Mouse (Mus musculus): ENCODE data around the gene Slc46a1. TPM values are rescaled to one million over a fixed set of nuclear protein-coding genes. Genes with fewer than 3 reads are reported as not detected.

Gene Slc46a1
- polyA plus RNA-seq, 1 experiment from 2014 or later, result 20.5 TPM

GRCm38 (mm10) chr11:78515549-78516325 lies 50.2 kb downstream of the Slc46a1 start:
- H3K36me3 ChIP-seq (replicated peaks; ENCODE audit: insufficient read depth, low read length), result peaks cover 42% of the 10 kb centered on the region
- ATAC-seq (no peak), DNase-seq (no peak)
- H3K9me3 ChIP-seq (ENCODE audit: low read length), result no peaks in the 10 kb centered on the region
- no peak overlapping the region for H3K9ac ChIP-seq (replicated peaks)
- no peak overlapping the region for H3K4me2 ChIP-seq (ENCODE audit: low read depth, low read length)
- no peak overlapping the region for H3K27ac ChIP-seq (ENCODE audit: low read depth)
- WGBS (ENCODE audit: insufficient replicate concordance), result 55% methylated on average over 2 of the region's 2 CpGs
- TF ChIP-seq EP300 (IDR thresholded peaks at IDR 0.05; ENCODE audit: low read depth) (no peak), CTCF (IDR thresholded peaks at IDR 0.05; ENCODE audit: low read depth) (peak; percentile 62)
- no peak overlapping the region for H3K4me3 ChIP-seq (ENCODE audit: low read depth, low read length)
- H3K27me3 ChIP-seq (ENCODE audit: insufficient read depth, low read length), result no peaks in the 10 kb centered on the region
- peaks cover 27% of the 10 kb centered on the region for H3K4me1 ChIP-seq (ENCODE audit: insufficient read depth)

GRCm38 (mm10) chr11:78518931-78519330 lies 53.4 kb downstream of the Slc46a1 start:
- Histone ChIP-seq H3K9me3 (ENCODE audit: low read length) (no peaks in the 10 kb centered on the region), H3K27ac (ENCODE audit: low read depth) (no peak overlapping the region), H3K4me2 (ENCODE audit: low read depth, low read length) (no peak overlapping the region), H3K9ac (replicated peaks) (no peak overlapping the region), H3K4me1 (ENCODE audit: insufficient read depth) (peaks cover 2% of the 10 kb centered on the region; the same call in 1 of the 2 replicates), H3K4me3 (ENCODE audit: low read depth, low read length) (no peak overlapping the region), H3K36me3 (replicated peaks; ENCODE audit: insufficient read depth, low read length) (peaks cover 70% of the 10 kb centered on the region), H3K27me3 (ENCODE audit: insufficient read depth, low read length) (no peaks in the 10 kb centered on the region)
- ATAC-seq, result no peak
- WGBS (ENCODE audit: insufficient replicate concordance), result 90% methylated on average over 10 of the region's 10 CpGs
- no peak for TF ChIP-seq EP300 (IDR thresholded peaks at IDR 0.05; ENCODE audit: low read depth)
- no peak for TF ChIP-seq CTCF (IDR thresholded peaks at IDR 0.05; ENCODE audit: low read depth)
- no peak for DNase-seq

Other genes starting within 250 kb of the Slc46a1 start
- 35.3 and 35.8 TPM in 2 replicates for gene Sdf2, start 220.0 kb upstream of the Slc46a1 start, polyA plus RNA-seq (2015; fragmentation: Nextera tagmentation; extraction: Ambion mirVana)
- gene Supt6, start 219.7 kb upstream of the Slc46a1 start, polyA plus RNA-seq (2015; fragmentation: Nextera tagmentation; extraction: Ambion mirVana), result 4.7 and 5.5 TPM in 2 replicates
- gene 2610507B11Rik, start 203.9 kb upstream of the Slc46a1 start, polyA plus RNA-seq (2015; fragmentation: Nextera tagmentation; extraction: Ambion mirVana), result 29.6 and 32.7 TPM in 2 replicates
- gene BC030499, start 174.9 kb upstream of the Slc46a1 start, polyA plus RNA-seq (2015; fragmentation: Nextera tagmentation; extraction: Ambion mirVana), result 0.07 TPM in 1 of 2 replicates, not detected in the other
- 9.8 and 11.4 TPM in 2 replicates for gene Spag5, start 164.2 kb upstream of the Slc46a1 start, polyA plus RNA-seq (2015; fragmentation: Nextera tagmentation; extraction: Ambion mirVana)
- 12.1 and 15.4 TPM in 2 replicates for gene Aldoc, start 142.7 kb upstream of the Slc46a1 start, polyA plus RNA-seq (2015; fragmentation: Nextera tagmentation; extraction: Ambion mirVana)
- gene Pigs, start 137.3 kb upstream of the Slc46a1 start, polyA plus RNA-seq (2015; fragmentation: Nextera tagmentation; extraction: Ambion mirVana), result 33.1 and 34.6 TPM in 2 replicates
- 63.7 and 77.0 TPM in 2 replicates for gene Unc119, start 122.2 kb upstream of the Slc46a1 start, polyA plus RNA-seq (2015; fragmentation: Nextera tagmentation; extraction: Ambion mirVana)
- not detected in 2 replicates for gene Foxn1, start 79.1 kb upstream of the Slc46a1 start, polyA plus RNA-seq (2015; fragmentation: Nextera tagmentation; extraction: Ambion mirVana)
- gene Slc13a2, start 43.5 kb upstream of the Slc46a1 start, polyA plus RNA-seq (2015; fragmentation: Nextera tagmentation; extraction: Ambion mirVana), result 0.07 and 0.08 TPM in 2 replicates
- gene Sarm1, start 32.1 kb downstream of the Slc46a1 start, polyA plus RNA-seq (2015; fragmentation: Nextera tagmentation; extraction: Ambion mirVana), result 0.14 and 0.21 TPM in 2 replicates
- 2,013 and 2,040 TPM in 2 replicates for gene Vtn, start 33.4 kb downstream of the Slc46a1 start, polyA plus RNA-seq (2015; fragmentation: Nextera tagmentation; extraction: Ambion mirVana)
- gene Sebox, start 37.8 kb downstream of the Slc46a1 start, polyA plus RNA-seq (2015; fragmentation: Nextera tagmentation; extraction: Ambion mirVana), result 0.11 and 0.16 TPM in 2 replicates
- 21.1 TPM in 2 replicates for gene Tmem199, start 46.5 kb downstream of the Slc46a1 start, polyA plus RNA-seq (2015; fragmentation: Nextera tagmentation; extraction: Ambion mirVana)
- 94.2 and 96.6 TPM in 2 replicates for gene Poldip2, start 46.5 kb downstream of the Slc46a1 start, polyA plus RNA-seq (2015; fragmentation: Nextera tagmentation; extraction: Ambion mirVana)
- gene Tnfaip1, start 70.6 kb downstream of the Slc46a1 start, polyA plus RNA-seq (2015; fragmentation: Nextera tagmentation; extraction: Ambion mirVana), result 12.9 and 13.1 TPM in 2 replicates
- gene Ift20, start 70.7 kb downstream of the Slc46a1 start, polyA plus RNA-seq (2015; fragmentation: Nextera tagmentation; extraction: Ambion mirVana), result 82.3 and 85.1 TPM in 2 replicates
- gene Tmem97, start 85.1 kb downstream of the Slc46a1 start, polyA plus RNA-seq (2015; fragmentation: Nextera tagmentation; extraction: Ambion mirVana), result 79.2 and 81.5 TPM in 2 replicates
- gene Nlk, start 231.7 kb downstream of the Slc46a1 start, polyA plus RNA-seq (2015; fragmentation: Nextera tagmentation; extraction: Ambion mirVana), result 5.2 and 6.1 TPM in 2 replicates